ENCODE assay signal across 8 mouse cellular contexts in genomic region chr7:143502418-143503200, GRCm38 (mm10). TPM values are rescaled to one million over a fixed set of nuclear protein-coding genes. Genes with fewer than 3 reads are reported as not detected.
DNase-seq lines count a peak whose midpoint lies in the region; ATAC-seq and TF ChIP-seq lines count a peak whose summit lies in the region.

Gene Phlda2 (minus strand): TSS chr7:143503150.

- no peak for DNase-seq in left cerebral cortex, adult 2 months (ENCODE audit: extremely low spot score in 1 of 2, low spot score in 2 of 2)
- no peak for DNase-seq in left cerebral cortex, postnatal 25 days (ENCODE audit: low spot score in 2 of 2)
- DNase-seq in embryonic facial prominence, embryonic 11.5 days (ENCODE audit: low spot score) = peak; percentile 43
- DNase-seq in hindbrain, postnatal 0 days (ENCODE audit: low spot score) = no peak
- no peak for DNase-seq in ovary, postnatal 14 days (ENCODE audit: low spot score)
- DNase-seq in gastrocnemius, postnatal 14 days = no peak

- H3K9me3 ChIP-seq in embryonic facial prominence, embryonic 11.5 days (replicated peaks; ENCODE audit: control insufficient read depth, low read length) = no peaks in the 10 kb centered on the region
- no peaks in the 10 kb centered on the region for H3K9me3 ChIP-seq in hindbrain, postnatal 0 days (ENCODE audit: low read length)
- H3K9me3 ChIP-seq in liver, embryonic 12.5 days (replicated peaks) = no peaks in the 10 kb centered on the region

- H3K27ac ChIP-seq in left cerebral cortex, adult 2 months = no peak within 1 kb of the TSS
- H3K27ac ChIP-seq in embryonic facial prominence, embryonic 11.5 days (replicated peaks; ENCODE audit: low read depth, low read length) = no peak within 1 kb of the TSS
- no peak within 1 kb of the TSS for H3K27ac ChIP-seq in hindbrain, postnatal 0 days
- no peak within 1 kb of the TSS for H3K27ac ChIP-seq in liver, embryonic 12.5 days

- WGBS in embryonic facial prominence, embryonic 11.5 days = 4% methylated on average over 51 of the region's 51 CpGs
- 4% methylated on average over 50 of the region's 51 CpGs for WGBS in hindbrain, postnatal 0 days
- 3% methylated on average over 51 of the region's 51 CpGs for WGBS in liver, embryonic 12.5 days (ENCODE audit: insufficient replicate concordance)

- no peak for ATAC-seq in embryonic facial prominence, embryonic 11.5 days (replicated peaks; ENCODE audit: insufficient number of reproducible peaks, low FRiP score, low TSS enrichment, low read depth)
- ATAC-seq in hindbrain, postnatal 0 days = no peak
- ATAC-seq in liver, embryonic 12.5 days = no peak

- intact Hi-C loops in left cerebral cortex, adult 2 months (cut with DNase I) = no loop called here
- intact Hi-C loops in left cerebral cortex, postnatal 25 days (cut with DNase I) = no loop called here
- intact Hi-C loops in gastrocnemius, postnatal 14 days (cut with DNase I; ENCODE audit: low total_unique reads) = no loop called here

- no peak for TF ChIP-seq CTCF in left cerebral cortex, adult 2 months (IDR thresholded peaks at IDR 0.05)
- no peak for TF ChIP-seq CTCF in hindbrain, postnatal 0 days (IDR thresholded peaks at IDR 0.05; ENCODE audit: low read depth)

- H3K36me3 ChIP-seq in embryonic facial prominence, embryonic 11.5 days (replicated peaks; ENCODE audit: control insufficient read depth, insufficient read depth, low read depth, low read length) = no peaks in the 10 kb centered on the region
- no peaks in the 10 kb centered on the region for H3K36me3 ChIP-seq in hindbrain, postnatal 0 days (ENCODE audit: insufficient read depth, low read length)
- H3K36me3 ChIP-seq in liver, embryonic 12.5 days = no peaks in the 10 kb centered on the region
- no peaks in the 10 kb centered on the region for H3K36me3 ChIP-seq in myocyte (ENCODE audit: control insufficient read depth, insufficient read depth)

- H3K4me2 ChIP-seq in embryonic facial prominence, embryonic 11.5 days (ENCODE audit: low read depth, low read length) = peak within 1 kb of the TSS; percentile 52
- peak within 1 kb of the TSS; percentile 70 for H3K4me2 ChIP-seq in hindbrain, postnatal 0 days (ENCODE audit: low read depth, low read length)
- H3K4me2 ChIP-seq in liver, embryonic 12.5 days = peak within 1 kb of the TSS; percentile 62
- H3K4me2 ChIP-seq in myocyte (ENCODE audit: low read depth) = peak within 1 kb of the TSS; percentile 74

- peaks cover 34% of the 10 kb centered on the region for H3K27me3 ChIP-seq in embryonic facial prominence, embryonic 11.5 days (ENCODE audit: control insufficient read depth, insufficient read depth, low read length)
- H3K27me3 ChIP-seq in hindbrain, postnatal 0 days (ENCODE audit: insufficient read depth, low read length) = peaks cover 30% of the 10 kb centered on the region
- peaks cover 88% of the 10 kb centered on the region for H3K27me3 ChIP-seq in liver, embryonic 12.5 days (replicated peaks)
- H3K27me3 ChIP-seq in myocyte (ENCODE audit: control insufficient read depth, insufficient read depth, insufficient read length) = peaks cover 50% of the 10 kb centered on the region

- H3K79me2 ChIP-seq in myocyte (ENCODE audit: control insufficient read depth, insufficient read depth) = no peaks in the 10 kb centered on the region

- no peak for TF ChIP-seq POLR2A in myocyte (IDR thresholded peaks at IDR 0.05; ENCODE audit: insufficient read length, low read depth)

- H3K4me1 ChIP-seq in embryonic facial prominence, embryonic 11.5 days (ENCODE audit: control insufficient read depth, insufficient read depth, low read length) = no peaks in the 10 kb centered on the region; the same call in 1 of the 2 replicates
- 0 out of 2 replicates have a peak, but pooled peaks cover 2% of the 10 kb centered on the region for H3K4me1 ChIP-seq in hindbrain, postnatal 0 days (ENCODE audit: insufficient read depth, low read length)
- peaks cover 17% of the 10 kb centered on the region; the same call in 1 of the 2 replicates for H3K4me1 ChIP-seq in liver, embryonic 12.5 days

- peak within 1 kb of the TSS; percentile 38 for H3K4me3 ChIP-seq in left cerebral cortex, adult 2 months
- peak within 1 kb of the TSS; percentile 37 for H3K4me3 ChIP-seq in embryonic facial prominence, embryonic 11.5 days (ENCODE audit: low read depth, low read length)
- peak within 1 kb of the TSS; percentile 39 for H3K4me3 ChIP-seq in hindbrain, postnatal 0 days (ENCODE audit: low read length)
- H3K4me3 ChIP-seq in liver, embryonic 12.5 days = peak within 1 kb of the TSS; percentile 44
- no peak within 1 kb of the TSS for H3K4me3 ChIP-seq in myocyte

- H3K9ac ChIP-seq in embryonic facial prominence, embryonic 11.5 days (replicated peaks; ENCODE audit: low read length) = peak within 1 kb of the TSS; percentile 14; the same call in 1 of the 2 replicates
- H3K9ac ChIP-seq in hindbrain, postnatal 0 days (replicated peaks; ENCODE audit: low read length) = no peak within 1 kb of the TSS; the same call in 1 of the 2 replicates
- no peak within 1 kb of the TSS for H3K9ac ChIP-seq in liver, embryonic 12.5 days

- H3ac ChIP-seq in myocyte (ENCODE audit: control insufficient read depth, insufficient read length) = no peak within 1 kb of the TSS

TF ChIP-seq in myocyte, 11 proteins besides CTCF, POLR2A, EP300 and RAD21:
- no peak for TF ChIP-seq E2F4 (IDR thresholded peaks at IDR 0.05; ENCODE audit: insufficient read depth)
- no peak for TF ChIP-seq USF1 (IDR thresholded peaks at IDR 0.05; ENCODE audit: low read depth)
- TF ChIP-seq TCF3 (IDR thresholded peaks at IDR 0.05; ENCODE audit: insufficient read length, low read depth) = no peak
- TF ChIP-seq TCF12 (IDR thresholded peaks at IDR 0.05; ENCODE audit: insufficient read depth, poor library complexity, severe bottlenecking) = no peak
- TF ChIP-seq REST (IDR thresholded peaks at IDR 0.05; ENCODE audit: insufficient read depth, insufficient read length) = no peak
- TF ChIP-seq MYOD1 (IDR thresholded peaks at IDR 0.05; ENCODE audit: control insufficient read depth in 1 of 3, insufficient read length in 2 of 3, low read depth in 2 of 3) = no peak
- no peak for TF ChIP-seq SRF (IDR thresholded peaks at IDR 0.05; ENCODE audit: control insufficient read depth, insufficient read length, low read depth)
- no peak for TF ChIP-seq POLR2AphosphoS2 (IDR thresholded peaks at IDR 0.05; ENCODE audit: insufficient read length, low read depth)

RNA-seq across cellular contexts. Expression of gene Phlda2, which starts in this region (rescaled TPM):
- not detected for total RNA-seq in left cerebral cortex, adult 2 months (2021)
- not detected for total RNA-seq in left cerebral cortex, postnatal 25 days (2021)
- 2.8 and 2.9 TPM in 2 replicates for polyA plus RNA-seq in embryonic facial prominence, embryonic 11.5 days (2014; fragmentation: Nextera tagmentation; extraction: Ambion mirVana)
- total RNA-seq in hindbrain, postnatal 0 days (2014; rRNA removed) = 0.52 TPM in 1 of 2 replicates, not detected in the other
- 0.66 and 0.73 TPM in 2 replicates for polyA plus RNA-seq in hindbrain, postnatal 0 days (2015; fragmentation: Nextera tagmentation; extraction: Ambion mirVana)
- polyA plus RNA-seq in liver, embryonic 12.5 days (2016; fragmentation: Nextera tagmentation; extraction: Ambion mirVana) = 18.1 and 18.5 TPM in 2 replicates
- polyA plus RNA-seq in myocyte (2012; fragmentation: generic; extraction: Trizol) = not detected
- not detected for total RNA-seq in gastrocnemius, postnatal 14 days (2021)
